Mouse (Mus musculus): ENCODE results near the gene Ndufb10.

DNA sequence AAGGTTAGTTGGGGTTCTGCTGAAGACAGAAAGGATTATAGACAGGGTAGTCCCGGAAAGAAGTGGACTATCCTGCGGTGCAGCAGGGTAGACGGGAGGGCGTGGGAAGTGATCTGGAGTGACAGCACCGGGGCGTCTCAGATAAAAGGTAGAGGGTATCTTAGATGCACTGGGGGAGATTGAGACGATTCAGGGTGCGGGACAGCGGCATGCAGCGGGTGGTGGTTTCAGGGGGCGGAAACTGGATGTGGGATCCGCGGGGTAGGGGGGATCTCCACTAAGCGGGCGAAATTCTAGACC lies 447 bp downstream of the Ndufb10 start:
- TF ChIP-seq CTCF (IDR thresholded peaks at IDR 0.05; ENCODE audit: low read depth) (no peak), EP300 (optimal IDR thresholded peaks at IDR 0.05) (no peak)

All from stomach, postnatal 0 days (tissue).